Mouse (Mus musculus): ENCODE measurements around the gene Sstr3. TPM values are rescaled to one million over a fixed set of nuclear protein-coding genes. Genes with fewer than 3 reads are reported as not detected.

Sstr3 gene
- polyA plus RNA-seq, 1 experiment from 2014 or later, result not detected

GRCm38 (mm10) chr15:78530141-78530540 is 14.3 kb downstream of the Sstr3 start:
- H3K27ac ChIP-seq, result no peak overlapping the region

GRCm38 (mm10) chr15:78529428-78529990 is 15.0 kb downstream of the Sstr3 start:
- peak overlapping the region; percentile 16 for H3K4me3 ChIP-seq (ENCODE audit: inconsistent target)
- 0 out of 2 replicates have a peak overlapping the region, but pooled peaks have one; percentile 7 for H3K27ac ChIP-seq
- no peaks in the 10 kb centered on the region for H3K36me3 ChIP-seq (ENCODE audit: inconsistent target)
- H3K79me2 ChIP-seq (ENCODE audit: inconsistent target), result no peaks in the 10 kb centered on the region
- 67% methylated on average over 9 of the region's 15 CpGs for WGBS (ENCODE audit: missing documents)

More at GRCm38 (mm10) chr15:78530141-78530540, 14.3 kb downstream of the Sstr3 start:
- H3K36me3 ChIP-seq (ENCODE audit: inconsistent target), result no peaks in the 10 kb centered on the region
- 92% methylated on average over 3 of the region's 3 CpGs for WGBS (ENCODE audit: missing documents)
- no peaks in the 10 kb centered on the region for H3K79me2 ChIP-seq (ENCODE audit: inconsistent target)
- H3K4me3 ChIP-seq (ENCODE audit: inconsistent target), result no peak overlapping the region

- WGBS (ENCODE audit: missing documents), result 23% methylated on average over 11 of the region's 11 CpGs
- no peaks in the 10 kb centered on the region for H3K79me2 ChIP-seq (ENCODE audit: inconsistent target)
- H3K4me3 ChIP-seq (ENCODE audit: inconsistent target), result peak overlapping the region; percentile 16
- H3K27ac ChIP-seq, result peak overlapping the region; percentile 7; the same call in 1 of the 2 replicates
- H3K36me3 ChIP-seq (ENCODE audit: inconsistent target), result no peaks in the 10 kb centered on the region
Measured at GRCm38 (mm10) chr15:78528726-78529411, 15.6 kb downstream of the Sstr3 start.

- WGBS (ENCODE audit: missing documents), result 58% methylated on average over 7 of the region's 7 CpGs
- H3K79me2 ChIP-seq (ENCODE audit: inconsistent target), result no peaks in the 10 kb centered on the region
- no peak overlapping the region for H3K4me3 ChIP-seq (ENCODE audit: inconsistent target)
- H3K36me3 ChIP-seq (ENCODE audit: inconsistent target), result no peaks in the 10 kb centered on the region
- H3K27ac ChIP-seq, result no peak overlapping the region
Measured at GRCm38 (mm10) chr15:78527973-78528372, 16.5 kb downstream of the Sstr3 start.

- Histone ChIP-seq H3K79me2 (ENCODE audit: inconsistent target) (no peaks in the 10 kb centered on the region), H3K4me3 (ENCODE audit: inconsistent target) (no peak overlapping the region), H3K27ac (no peak overlapping the region), H3K36me3 (ENCODE audit: inconsistent target) (no peaks in the 10 kb centered on the region)
- 92% methylated on average over 5 of the region's 5 CpGs for WGBS (ENCODE audit: missing documents)
Measured at GRCm38 (mm10) chr15:78524163-78524562, 20.3 kb downstream of the Sstr3 start.

- H3K27ac ChIP-seq, result no peak overlapping the region
- no peaks in the 10 kb centered on the region for H3K36me3 ChIP-seq (ENCODE audit: inconsistent target)
- 56% methylated on average over 6 of the region's 6 CpGs for WGBS (ENCODE audit: missing documents)
- no peak overlapping the region for H3K4me3 ChIP-seq (ENCODE audit: inconsistent target)
- H3K79me2 ChIP-seq (ENCODE audit: inconsistent target), result no peaks in the 10 kb centered on the region
Measured at GRCm38 (mm10) chr15:78521892-78522291, 22.6 kb downstream of the Sstr3 start.

GRCm38 (mm10) chr15:78521331-78521730 is 23.2 kb downstream of the Sstr3 start:
- Histone ChIP-seq H3K4me3 (ENCODE audit: inconsistent target) (no peak overlapping the region), H3K79me2 (ENCODE audit: inconsistent target) (no peaks in the 10 kb centered on the region), H3K27ac (no peak overlapping the region), H3K36me3 (ENCODE audit: inconsistent target) (no peaks in the 10 kb centered on the region)
- 92% methylated on average over 8 of the region's 8 CpGs for WGBS (ENCODE audit: missing documents)

GRCm38 (mm10) chr15:78520112-78520715 is 24.3 kb downstream of the Sstr3 start:
- WGBS (ENCODE audit: missing documents), result 50% methylated on average over 13 of the region's 13 CpGs

GRCm38 (mm10) chr15:78518221-78518620 is 26.3 kb downstream of the Sstr3 start:
- Histone ChIP-seq H3K4me3 (ENCODE audit: inconsistent target) (no peak overlapping the region), H3K79me2 (ENCODE audit: inconsistent target) (no peaks in the 10 kb centered on the region), H3K27ac (no peak overlapping the region), H3K36me3 (ENCODE audit: inconsistent target) (no peaks in the 10 kb centered on the region)
- 51% methylated on average over 7 of the region's 7 CpGs for WGBS (ENCODE audit: missing documents)

More at GRCm38 (mm10) chr15:78520112-78520715, 24.3 kb downstream of the Sstr3 start:
- no peaks in the 10 kb centered on the region for H3K36me3 ChIP-seq (ENCODE audit: inconsistent target)
- no peaks in the 10 kb centered on the region for H3K79me2 ChIP-seq (ENCODE audit: inconsistent target)
- no peak overlapping the region for H3K27ac ChIP-seq
- H3K4me3 ChIP-seq (ENCODE audit: inconsistent target), result no peak overlapping the region

- Histone ChIP-seq H3K36me3 (ENCODE audit: inconsistent target) (no peaks in the 10 kb centered on the region), H3K27ac (no peak overlapping the region), H3K4me3 (ENCODE audit: inconsistent target) (no peak overlapping the region), H3K79me2 (ENCODE audit: inconsistent target) (no peaks in the 10 kb centered on the region)
- WGBS (ENCODE audit: missing documents), result 35% methylated on average over 4 of the region's 6 CpGs
Measured at GRCm38 (mm10) chr15:78515759-78516158, 28.7 kb downstream of the Sstr3 start.

GRCm38 (mm10) chr15:78514393-78515146 is 29.9 kb downstream of the Sstr3 start:
- H3K36me3 ChIP-seq (ENCODE audit: inconsistent target), result no peaks in the 10 kb centered on the region
- WGBS (ENCODE audit: missing documents), result 31% methylated on average over 7 of the region's 7 CpGs
- no peaks in the 10 kb centered on the region for H3K79me2 ChIP-seq (ENCODE audit: inconsistent target)
- H3K27ac ChIP-seq, result no peak overlapping the region
- no peak overlapping the region for H3K4me3 ChIP-seq (ENCODE audit: inconsistent target)

- Histone ChIP-seq H3K27ac (no peak overlapping the region), H3K36me3 (ENCODE audit: inconsistent target) (no peaks in the 10 kb centered on the region), H3K4me3 (ENCODE audit: inconsistent target) (no peak overlapping the region), H3K79me2 (ENCODE audit: inconsistent target) (no peaks in the 10 kb centered on the region)
- WGBS (ENCODE audit: missing documents), result 93% methylated on average over 14 of the region's 14 CpGs
Measured at GRCm38 (mm10) chr15:78513019-78513418, 31.5 kb downstream of the Sstr3 start.

- H3K79me2 ChIP-seq (ENCODE audit: inconsistent target), result no peaks in the 10 kb centered on the region
- no peak overlapping the region for H3K4me3 ChIP-seq (ENCODE audit: inconsistent target)
- no peaks in the 10 kb centered on the region for H3K36me3 ChIP-seq (ENCODE audit: inconsistent target)
- H3K27ac ChIP-seq, result no peak overlapping the region
- WGBS (ENCODE audit: missing documents), result 50% methylated on average over 7 of the region's 7 CpGs
Measured at GRCm38 (mm10) chr15:78511951-78512350, 32.5 kb downstream of the Sstr3 start.

- no peak overlapping the region for H3K27ac ChIP-seq
- H3K36me3 ChIP-seq (ENCODE audit: inconsistent target), result no peaks in the 10 kb centered on the region
- WGBS (ENCODE audit: missing documents), result 74% methylated on average over 6 of the region's 6 CpGs
- H3K4me3 ChIP-seq (ENCODE audit: inconsistent target), result no peak overlapping the region
- H3K79me2 ChIP-seq (ENCODE audit: inconsistent target), result no peaks in the 10 kb centered on the region
Measured at GRCm38 (mm10) chr15:78510736-78511135, 33.7 kb downstream of the Sstr3 start.

Data from macrophage (primary cell).